Mouse (Mus musculus): ENCODE measurements at regions not wholly inside any gene's neighbourhood (a gene's known extent, or its start where the extent isn't known, plus 50 kb on each side); places are given as distances from the start of the nearest gene placed in this dataset.
"Not testable (repeated sequence)": the region's sequence is repeated elsewhere in the genome, so short reads cannot be mapped to it uniquely, and the experiment has no call there.

DNA sequence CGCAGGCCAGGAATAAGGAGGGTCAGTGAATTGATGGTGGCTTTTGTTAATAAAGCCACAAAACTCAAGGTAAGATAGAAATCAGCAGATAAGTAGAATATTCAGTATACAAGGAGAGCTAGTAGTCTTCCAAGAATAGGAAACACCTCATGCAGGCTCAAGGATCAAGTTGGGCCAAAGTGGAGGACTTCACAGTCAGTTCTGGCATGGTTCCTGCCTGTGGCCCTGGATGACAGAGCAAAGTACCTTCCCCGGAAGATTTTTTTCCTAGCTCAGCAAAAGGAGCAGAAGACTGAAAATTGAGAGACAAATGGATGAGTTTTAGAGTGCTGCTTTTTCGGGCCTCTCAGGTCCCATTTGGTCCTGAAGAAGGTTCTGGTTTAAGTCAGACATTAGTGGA is 420.9 kb upstream of the Htr2a start:
- DNase-seq = no peak

- DNase-seq = no peak
These were observed 418.5 kb upstream of the Htr2a start for GRCm38 (mm10) chr14:74222093-74222492.

DNA sequence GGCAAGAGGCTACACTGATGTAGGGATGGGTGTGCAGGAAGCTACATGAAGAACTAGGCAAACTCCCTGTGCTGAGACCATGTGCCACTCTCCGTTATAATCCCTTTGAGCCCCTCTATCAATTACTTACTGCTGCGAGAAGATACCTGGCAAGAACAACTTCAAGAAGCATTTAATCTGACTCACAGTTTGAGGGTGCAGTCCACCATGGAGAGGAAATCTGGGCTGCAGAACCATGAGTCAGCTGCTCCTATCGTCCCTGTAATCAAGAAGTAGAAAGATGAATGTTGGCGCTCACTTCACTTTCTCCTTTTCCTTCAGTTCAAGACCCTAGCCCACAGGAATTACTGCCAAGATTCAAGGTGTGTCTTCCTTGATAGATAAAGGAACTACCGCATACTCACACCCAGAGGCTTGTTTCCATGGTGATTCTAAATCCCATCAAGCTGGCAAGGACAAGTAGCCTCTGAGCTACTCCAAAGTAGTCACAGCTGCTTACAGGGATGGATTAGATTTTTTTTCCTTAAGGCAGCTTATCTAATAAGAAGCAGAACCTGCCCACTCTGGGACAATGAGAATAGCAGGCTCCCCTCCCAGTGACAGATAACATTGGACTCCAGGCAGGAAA is 411.0 kb upstream of the Htr2a start:
- no peak for DNase-seq

DNA sequence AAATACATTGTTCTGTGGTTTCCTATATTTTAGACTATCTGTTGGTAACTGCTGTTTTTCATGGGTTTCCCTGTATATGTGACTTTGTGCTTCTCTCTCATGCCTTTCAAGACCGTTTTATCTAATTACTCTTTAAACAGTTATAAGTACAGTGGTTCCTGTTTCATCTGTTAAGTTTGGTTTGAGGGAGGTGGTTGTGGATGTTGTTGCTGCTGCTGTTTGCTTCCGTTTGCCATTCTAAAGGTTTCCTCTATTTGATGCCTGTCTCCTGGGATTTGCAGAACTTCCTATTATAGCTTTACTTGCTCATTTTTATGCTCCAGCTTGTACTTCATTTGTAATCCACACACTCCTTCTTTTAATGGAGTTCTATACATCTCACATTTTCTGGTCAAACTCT is 400.4 kb upstream of the Htr2a start:
- no peak for DNase-seq

- DNase-seq = no peak
These were observed 391.3 kb upstream of the Htr2a start for GRCm38 (mm10) chr14:74249263-74249878.

DNA sequence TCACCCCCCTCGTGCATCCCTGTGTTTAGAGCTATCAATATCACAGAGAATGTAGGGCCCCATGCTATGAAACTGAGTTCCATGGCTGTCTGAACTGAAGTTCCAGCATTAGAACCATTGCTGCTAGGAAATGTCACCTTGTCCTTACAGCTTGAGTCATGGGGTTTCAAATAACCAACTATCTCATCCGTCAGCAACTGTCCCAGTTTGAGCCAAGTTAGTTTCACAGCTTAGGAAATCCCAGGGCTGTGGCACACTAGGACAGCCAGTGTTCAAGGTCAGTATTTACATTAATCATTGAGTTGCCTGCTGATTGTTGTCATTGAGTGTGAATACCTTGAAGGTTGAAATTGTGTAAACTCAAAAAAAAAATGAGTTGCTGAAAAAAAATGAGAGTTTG is 390.6 kb upstream of the Htr2a start:
- DNase-seq = no peak

DNA sequence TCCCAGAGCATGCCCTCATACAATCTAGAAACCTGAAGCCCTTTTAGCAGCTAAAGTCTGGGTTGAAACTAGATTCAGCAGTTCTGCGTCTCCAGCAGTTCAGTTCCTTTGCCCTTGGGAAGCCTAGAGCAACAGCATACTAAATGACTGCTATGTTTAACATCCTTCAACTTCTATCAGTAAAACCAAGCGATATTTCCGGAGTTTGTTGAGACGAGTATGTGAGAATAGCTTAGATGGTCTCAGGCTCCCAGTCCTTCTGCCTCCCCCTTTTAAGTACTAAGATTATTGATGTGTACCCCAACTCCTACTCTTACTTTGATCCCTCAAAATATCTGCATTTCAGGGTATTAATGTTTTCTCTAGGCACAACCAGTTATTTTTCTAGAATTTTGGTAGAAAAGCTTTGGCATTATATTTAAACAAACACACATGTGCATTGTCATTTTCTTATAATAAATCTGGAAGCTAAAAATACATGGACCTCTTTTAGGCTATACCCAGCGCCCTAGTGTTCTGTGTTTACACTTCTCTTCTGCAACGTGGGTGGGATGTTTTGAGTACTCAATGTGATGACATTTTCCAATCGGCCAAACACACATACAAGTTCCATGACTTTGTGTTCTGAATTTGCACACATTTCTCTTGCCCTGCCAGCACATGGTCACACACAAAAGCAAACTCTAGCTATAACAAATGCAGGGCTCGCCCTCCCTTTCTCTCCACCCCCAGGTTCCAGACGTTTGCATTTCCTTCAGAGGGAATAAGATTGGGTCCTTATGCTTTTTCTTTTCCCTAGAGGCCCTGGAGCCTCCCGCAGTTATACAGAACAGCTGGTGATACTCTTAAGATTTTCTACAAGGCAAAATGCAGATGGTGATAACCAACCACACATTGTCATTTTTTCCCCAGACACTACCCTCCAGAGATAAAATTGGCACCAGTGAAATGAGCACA is 388.2 kb upstream of the Htr2a start:
- no peak for DNase-seq

DNA sequence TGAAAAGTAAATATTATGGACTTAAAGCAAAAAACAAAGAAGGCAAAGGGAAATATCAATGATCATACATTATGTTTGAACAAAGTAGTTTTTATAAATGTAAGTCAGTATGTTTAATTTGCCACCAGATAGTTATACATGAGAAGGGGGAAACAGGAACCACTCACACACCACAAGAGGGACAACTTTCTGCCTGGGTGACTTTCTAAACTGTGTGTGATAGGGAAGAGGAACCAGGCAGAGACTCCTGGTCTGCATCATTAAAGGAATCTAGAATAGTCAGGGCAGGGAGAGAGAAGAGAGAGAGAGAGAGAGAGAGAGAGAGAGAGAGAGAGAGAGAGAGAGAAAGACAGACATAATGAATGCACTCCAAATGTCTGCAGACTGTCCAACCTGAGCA is 385.6 kb upstream of the Htr2a start:
- DNase-seq = no peak

- DNase-seq = no peak
These were observed 381.2 kb upstream of the Htr2a start for GRCm38 (mm10) chr14:74259437-74259836.

DNA sequence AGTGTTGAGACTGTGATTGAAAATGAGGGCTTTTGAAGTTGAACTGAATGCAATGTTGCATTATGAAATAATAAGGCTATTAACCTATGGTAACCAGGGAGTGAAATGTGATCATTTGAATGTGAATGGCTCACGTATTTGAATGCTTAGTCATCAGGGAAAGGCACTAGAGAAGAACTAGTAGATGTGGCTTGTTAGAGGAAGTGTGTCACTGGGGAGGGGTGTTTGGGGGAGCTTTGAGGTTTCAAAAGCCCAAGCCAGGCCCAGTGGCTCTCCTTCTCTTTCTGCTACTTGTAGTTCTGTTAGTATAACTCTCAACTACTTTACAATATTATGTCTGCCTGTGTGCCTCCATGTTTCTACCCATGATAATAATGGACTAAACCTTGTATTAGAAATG is 373.6 kb upstream of the Htr2a start:
- no peak for DNase-seq

DNA sequence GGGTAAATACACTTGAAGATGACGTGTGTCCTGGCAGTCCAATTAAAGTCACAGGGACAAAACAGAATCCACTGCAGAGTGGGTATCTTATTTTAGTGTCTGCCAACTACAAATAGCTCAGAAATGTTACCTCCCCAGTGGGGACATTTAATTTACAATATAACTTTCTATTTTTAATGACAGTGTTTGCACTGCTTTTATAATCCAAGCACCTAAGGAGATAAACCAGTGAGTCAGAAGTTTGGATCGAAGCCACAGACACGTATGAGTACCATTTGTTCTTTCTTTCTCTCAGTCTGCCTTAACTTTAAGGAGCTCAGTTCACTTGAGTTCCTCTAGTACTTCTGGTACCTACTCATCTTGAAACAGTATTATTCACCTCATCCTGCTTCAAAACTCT is 346.1 kb upstream of the Htr2a start:
- no peak for DNase-seq

DNA sequence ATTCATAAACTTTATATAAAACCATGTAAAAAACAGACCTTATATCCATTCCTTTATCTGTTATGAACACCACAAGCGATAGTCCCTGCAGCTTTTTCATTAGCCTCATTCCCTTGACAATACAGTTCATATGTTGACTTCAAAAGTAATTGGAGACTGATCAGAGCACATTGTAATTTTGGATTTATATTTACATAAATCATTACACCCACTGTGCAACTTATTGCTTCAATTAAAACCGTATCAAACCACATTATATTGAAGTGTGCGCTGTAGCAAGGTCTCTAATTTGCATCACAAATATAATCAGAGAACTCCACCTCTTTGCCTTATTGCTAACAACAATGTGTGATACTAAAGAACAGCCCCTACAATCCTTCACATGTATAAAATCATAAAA is 336.2 kb upstream of the Htr2a start:
- DNase-seq = no peak

GRCm38 (mm10) chr14:74306717-74307307 is 333.8 kb upstream of the Htr2a start:
- no peak for DNase-seq

DNA sequence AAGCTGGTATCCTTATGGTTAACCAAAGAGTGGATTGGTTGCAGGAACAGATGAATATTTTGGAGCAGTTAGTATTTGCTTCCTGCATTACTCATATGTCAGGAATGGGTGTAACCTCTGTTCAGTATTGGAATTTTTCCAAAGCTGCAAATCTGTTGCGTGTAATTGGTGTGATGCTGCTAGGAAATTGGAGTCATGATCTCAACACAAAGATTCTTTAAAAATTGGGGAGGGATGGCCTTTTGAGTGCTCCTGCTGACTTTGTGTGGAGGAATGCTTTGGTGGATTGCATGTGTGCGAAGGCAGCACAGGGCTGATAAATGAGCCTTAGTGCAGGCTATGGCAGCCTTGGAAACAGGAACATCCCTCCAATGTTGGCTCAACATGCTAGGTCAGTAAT is 331.2 kb upstream of the Htr2a start:
- DNase-seq = not testable (repeated sequence)

- no peak for DNase-seq
These were observed 313.3 kb upstream of the Htr2a start for GRCm38 (mm10) chr14:74327291-74327690.

DNA sequence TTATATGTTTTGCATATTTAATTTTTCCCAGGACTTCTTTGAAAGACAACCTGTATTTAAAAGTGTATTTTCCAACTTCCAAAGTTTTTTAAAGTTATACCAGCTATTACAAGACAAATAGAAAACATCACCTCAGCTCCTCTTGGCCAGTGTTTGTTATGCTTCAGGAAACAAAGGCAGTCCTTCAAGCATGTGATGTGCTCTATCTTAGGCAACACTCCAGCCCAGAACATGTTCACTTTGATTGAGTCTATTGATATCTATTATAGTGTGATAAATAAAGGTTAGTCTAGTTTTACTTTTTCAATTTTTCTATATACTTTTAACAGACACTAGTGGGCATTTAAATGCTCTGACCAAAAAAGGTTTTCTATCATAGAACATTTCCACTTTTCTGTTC is 289.9 kb upstream of the Htr2a start:
- DNase-seq = no peak

DNA sequence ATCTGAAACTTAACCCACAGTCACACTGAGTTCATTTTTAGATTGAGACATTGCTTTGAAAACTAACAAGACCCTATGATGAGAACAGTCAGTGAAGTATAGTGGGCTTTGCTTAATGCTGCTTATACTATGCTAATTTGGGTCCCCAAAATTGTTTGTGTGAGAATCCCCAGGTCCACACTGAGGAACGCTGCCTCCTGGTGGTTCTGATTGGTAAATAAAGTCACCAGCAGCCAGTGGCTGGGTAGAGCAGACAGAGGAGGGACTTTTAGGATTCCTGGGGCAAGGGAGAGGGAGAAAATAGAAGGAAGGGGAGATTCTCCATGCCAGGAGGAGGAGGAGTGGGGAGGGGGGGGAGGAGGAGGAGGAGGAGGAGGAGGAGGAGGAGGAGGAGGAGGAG is 288.4 kb upstream of the Htr2a start:
- DNase-seq = no peak

DNA sequence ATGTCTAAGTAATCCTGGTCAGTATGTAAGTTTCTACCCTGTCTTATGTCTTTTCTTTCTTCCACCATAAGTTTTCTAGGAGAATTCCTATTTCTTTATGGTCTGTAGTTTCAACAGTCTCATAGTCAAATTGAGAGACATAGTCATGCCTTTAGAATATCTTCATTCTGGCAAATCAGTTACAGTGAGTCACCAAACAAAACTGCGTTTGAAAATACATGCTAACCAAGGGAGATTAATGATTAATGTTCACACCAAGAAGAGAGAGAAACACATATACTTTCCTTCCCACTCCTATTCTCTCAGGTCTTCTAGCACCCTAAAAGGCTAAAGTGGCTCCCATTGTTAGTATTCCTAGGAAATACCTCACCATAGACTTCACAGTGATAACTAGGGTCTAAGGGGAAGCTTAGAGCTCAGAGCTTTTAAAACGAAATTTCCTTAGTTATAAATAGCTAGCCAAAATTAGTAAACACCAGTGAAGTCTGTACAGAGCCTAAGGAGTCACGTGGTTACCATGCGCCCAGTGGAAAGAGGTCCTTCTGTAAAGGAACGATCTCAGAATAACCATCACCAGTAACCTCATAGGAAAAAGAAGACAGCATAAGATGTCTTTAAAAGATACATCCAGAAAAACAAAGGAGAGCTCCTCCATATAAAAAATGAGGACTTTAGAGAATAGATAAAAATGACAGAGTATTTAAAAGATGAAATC is 281.8 kb upstream of the Htr2a start:
- no peak for DNase-seq

GRCm38 (mm10) chr14:74359663-74360552 is 280.7 kb upstream of the Htr2a start:
- no peak for DNase-seq

DNA sequence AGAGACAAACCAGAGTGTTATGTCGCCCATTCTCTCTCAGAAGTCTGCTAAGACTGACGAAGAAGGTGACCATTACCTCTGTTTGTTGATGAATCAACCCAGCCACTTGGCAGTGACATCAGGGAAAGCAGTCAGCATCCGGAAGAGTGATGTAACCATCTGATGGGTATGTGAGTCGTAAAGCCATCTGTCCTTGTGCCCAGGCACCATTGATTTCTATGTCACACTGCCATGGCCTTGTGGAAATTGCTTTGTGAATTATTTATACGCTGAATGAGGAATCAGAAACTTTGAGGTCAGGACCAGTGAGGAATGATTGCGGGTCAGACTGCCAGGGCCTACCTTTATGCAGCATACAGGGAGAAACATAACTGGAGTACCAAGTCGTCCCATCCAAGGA is 256.2 kb upstream of the Htr2a start:
- DNase-seq = no peak

- DNase-seq = no peak
These were observed 248.2 kb upstream of the Htr2a start for GRCm38 (mm10) chr14:74392419-74392818.

- DNase-seq = no peak
These were observed 243.4 kb upstream of the Htr2a start for GRCm38 (mm10) chr14:74397202-74397601.
